Mouse (Mus musculus): Measurements from ENCODE around the gene Mtmr4. TPM values are rescaled to one million over a fixed set of nuclear protein-coding genes. Genes with fewer than 3 reads are reported as not detected.
A peak's percentile ranks its signal among the peaks of the same experiment; 100 is the strongest.

Gene Mtmr4
- total RNA-seq, 2 experiments from 2014 or later, result 15.7 to 20.9 TPM

GRCm38 (mm10) chr11:87581161-87581865 lies 10.6 kb upstream of the Mtmr4 start:
- ATAC-seq (replicated peaks; ENCODE audit: poor library complexity), result no peak

DNA sequence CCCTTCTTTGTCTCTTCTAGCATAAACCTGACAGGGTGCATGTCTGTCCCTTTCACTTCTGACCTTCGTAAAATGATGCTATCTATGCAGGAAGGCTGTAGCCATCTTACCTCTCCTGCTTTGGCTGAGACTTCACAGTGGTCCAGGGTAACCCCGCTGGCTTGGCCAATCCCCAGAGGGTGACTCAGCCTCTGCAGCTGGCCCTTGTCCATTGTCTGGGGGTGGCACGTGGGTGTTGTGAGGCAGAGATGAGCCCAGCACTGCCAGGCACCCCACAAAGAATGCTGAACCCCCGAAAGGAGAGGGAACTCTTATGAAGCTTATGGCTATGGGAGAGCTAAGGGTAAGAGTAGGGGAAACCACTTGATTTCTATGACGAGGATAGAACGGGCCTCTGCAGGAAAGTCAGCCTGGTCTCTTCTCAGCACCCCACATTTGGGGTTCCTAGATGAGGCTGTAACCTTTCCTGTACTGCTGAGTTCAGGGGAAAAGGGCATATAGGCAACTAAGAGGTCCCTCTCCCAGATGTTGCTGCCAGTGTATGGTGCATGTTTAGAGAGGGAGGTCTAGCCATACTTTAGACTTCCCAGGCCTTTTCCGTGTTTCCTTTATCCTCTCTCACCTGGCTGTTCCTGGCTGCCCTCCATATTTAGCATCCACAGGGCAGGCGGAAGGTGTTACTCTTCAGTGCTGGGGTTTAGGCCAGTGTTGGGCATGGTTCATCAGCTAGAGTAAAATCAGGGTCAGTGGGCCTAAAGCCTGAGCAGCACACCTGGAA lies 9.8 kb upstream of the Mtmr4 start:
- ATAC-seq (replicated peaks; ENCODE audit: poor library complexity), result no peak

- peak; percentile 11; the same call in 1 of the 2 replicates for ATAC-seq (replicated peaks; ENCODE audit: poor library complexity)
These were observed 8.5 kb upstream of the Mtmr4 start for GRCm38 (mm10) chr11:87583291-87584034.

DNA sequence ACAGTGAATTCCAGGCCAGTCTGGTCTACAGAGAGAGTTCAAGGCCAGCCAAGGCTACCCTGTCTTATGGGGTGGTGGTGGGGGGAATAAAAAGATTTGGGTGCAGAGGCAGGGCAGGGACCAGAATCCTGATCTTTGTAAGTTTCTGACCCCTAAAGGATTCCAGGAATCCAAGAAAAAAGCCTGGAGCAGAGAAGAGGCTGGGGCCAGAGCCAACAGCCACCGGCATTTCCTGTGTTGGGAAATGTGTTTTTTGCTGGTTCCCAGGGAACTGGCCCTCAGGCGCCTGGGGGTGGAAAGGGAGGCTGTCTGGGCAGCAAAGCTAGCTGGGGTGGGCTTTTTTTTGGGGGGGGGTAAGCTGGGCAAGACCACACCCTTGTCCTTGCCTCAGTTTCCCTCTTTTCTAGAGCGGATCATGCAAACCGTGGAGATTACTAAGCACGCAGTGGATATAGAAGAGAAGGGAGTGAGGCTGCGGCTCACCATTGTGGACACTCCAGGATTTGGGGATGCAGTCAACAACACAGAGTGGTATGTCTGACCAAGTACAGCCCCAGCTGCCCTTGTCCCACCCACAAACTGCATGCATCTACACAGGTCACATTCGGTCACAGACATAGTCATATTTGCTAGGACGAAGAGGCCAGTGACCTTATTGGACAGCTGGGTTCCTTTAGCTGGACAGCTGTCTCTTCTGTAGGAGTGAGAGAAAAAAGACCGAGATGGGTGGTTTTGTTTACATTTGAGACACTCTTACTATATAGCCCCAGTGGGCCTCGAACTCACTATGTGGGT lies 7.1 kb upstream of the Mtmr4 start:
- ATAC-seq (replicated peaks; ENCODE audit: poor library complexity), result no peak

DNA sequence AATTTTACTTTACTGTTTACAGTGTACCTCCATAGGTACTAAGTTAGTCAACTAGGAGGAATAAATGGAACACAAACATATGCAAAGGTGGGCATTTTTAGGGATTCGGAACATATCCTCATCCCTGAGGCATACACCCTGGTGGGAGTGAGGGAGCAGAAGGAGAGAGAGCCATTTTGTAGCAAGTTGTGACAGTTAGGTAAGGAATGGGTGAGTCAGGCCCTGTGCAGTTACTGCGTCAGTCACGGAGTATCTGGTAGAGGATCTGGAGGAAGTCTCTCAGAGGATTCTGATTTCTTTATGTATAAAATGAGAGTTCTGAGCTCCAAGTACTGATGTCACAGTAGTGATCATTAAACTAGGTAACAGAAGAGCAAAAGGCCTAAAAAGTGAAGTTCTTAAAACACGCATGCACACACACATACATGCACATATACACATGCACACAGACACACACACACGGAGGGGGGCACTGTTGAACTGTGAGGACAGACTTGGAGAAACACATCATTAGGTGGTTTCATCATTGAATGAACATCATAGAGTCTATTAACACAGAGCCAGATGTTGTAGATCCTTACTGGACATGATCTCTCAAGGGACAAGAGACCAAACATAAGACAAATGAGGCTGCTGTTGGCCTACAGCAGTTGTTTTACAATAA lies 4.6 kb upstream of the Mtmr4 start:
- ATAC-seq (replicated peaks; ENCODE audit: poor library complexity), result no peak

DNA sequence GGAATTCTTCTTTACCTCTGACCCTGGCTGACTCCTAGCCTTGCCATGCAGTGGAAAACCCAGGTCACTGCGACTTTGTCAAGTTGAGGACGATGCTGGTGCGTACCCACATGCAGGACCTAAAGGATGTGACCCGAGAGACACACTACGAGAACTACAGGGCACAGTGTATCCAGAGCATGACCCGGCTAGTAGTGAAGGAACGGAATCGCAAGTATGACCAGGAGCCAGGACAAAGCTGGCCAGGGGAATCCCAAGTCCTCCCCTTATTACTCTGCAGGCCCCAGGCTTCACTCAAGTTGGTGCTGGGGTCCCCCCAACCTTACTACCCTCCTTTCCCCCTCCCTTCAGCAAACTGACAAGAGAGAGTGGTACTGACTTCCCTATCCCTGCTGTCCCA lies 2.4 kb upstream of the Mtmr4 start:
- ATAC-seq (replicated peaks; ENCODE audit: poor library complexity), result no peak

GRCm38 (mm10) chr11:87590841-87591525 lies 979 bp upstream of the Mtmr4 start:
- ATAC-seq (replicated peaks; ENCODE audit: poor library complexity), result no peak

DNA sequence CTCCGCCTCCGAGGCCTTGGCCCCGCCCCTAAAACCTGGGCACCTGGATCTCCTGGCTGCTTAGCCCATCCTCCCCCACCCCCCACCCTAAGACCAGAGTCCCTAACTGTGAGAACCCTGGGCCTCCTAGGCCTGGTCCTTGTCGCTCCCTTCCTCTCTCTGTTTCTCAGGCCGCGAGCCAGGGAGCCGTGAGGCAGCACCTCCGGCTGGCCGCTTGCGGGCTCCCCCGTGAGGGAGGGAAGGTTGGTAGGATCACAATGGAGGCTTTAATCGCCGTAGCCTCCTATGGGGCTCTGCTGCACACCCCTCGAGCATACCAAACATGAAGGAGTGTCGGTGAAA lies 363 bp downstream of the Mtmr4 start:
- ATAC-seq (replicated peaks; ENCODE audit: poor library complexity), result no peak

DNA sequence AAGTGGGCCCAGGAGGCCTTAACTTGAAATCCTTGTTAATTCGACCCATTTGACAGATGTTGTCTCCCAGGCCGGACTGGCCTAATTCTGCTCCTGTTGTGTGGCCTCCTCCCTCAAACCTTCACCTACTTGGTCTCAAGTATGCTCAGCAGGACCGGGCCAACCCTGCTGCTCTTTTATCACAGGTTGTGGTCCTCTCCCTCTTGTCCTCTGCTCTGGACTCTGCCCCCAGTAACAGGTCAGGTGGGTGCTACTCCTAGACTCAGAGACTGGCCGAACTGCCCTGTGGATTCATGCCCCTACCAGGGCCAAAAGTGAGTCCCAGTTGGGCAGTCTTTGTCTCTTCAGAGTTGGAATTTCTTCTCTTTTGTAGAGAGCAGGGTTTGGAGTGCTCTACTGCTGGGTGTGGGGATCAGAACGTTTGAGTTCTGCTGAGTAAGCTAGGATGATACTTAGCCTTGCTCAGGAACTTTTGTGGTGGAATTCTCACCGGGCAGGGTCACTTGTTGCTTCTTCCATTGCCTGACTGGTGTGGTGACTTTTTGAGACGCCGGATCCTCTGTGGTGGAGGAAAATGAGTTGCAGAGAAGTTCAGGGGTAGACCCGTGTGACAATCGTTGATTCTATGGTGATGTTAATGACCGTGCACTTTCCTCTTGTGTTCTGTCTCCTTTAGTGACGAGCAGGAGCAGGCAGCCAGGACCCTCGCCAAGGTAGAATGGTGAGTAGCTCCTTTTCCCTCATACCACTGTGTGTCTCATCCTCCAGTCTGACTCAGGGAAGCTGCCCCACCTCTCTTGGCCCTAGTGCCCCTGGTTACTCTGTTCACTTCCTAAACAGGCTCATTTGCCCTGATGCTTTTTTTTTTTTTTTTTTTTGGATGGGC lies 994 bp downstream of the Mtmr4 start:
- ATAC-seq (replicated peaks; ENCODE audit: poor library complexity), result no peak

DNA sequence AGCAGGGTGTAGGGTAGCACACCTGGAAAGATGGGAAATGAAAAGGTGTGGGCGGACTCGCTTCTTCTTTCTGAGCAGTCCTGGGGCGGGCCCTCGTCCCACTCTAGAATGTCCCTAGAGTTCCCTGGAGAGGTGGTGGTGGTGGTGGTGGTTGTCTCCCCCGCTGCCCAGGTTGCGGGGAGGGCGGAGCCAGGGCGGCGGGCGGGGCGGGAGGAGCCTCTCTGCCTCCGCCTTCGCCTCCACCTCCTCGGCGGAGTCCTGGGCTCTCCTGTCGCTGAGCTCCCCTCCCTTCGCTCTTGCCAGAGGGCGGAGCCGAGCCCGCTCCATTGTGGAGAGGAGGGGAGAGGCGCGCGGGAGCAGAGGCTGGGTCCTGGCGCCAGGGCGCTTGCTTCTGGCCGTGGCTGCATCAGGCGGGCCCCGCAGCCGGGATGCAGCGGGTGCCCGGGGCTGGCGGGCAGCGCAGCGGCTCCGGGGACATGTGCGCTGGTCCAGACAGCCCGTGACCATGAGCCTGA lies 3.4 kb downstream of the Mtmr4 start:
- peak; percentile 53 for ATAC-seq (replicated peaks; ENCODE audit: poor library complexity)

DNA sequence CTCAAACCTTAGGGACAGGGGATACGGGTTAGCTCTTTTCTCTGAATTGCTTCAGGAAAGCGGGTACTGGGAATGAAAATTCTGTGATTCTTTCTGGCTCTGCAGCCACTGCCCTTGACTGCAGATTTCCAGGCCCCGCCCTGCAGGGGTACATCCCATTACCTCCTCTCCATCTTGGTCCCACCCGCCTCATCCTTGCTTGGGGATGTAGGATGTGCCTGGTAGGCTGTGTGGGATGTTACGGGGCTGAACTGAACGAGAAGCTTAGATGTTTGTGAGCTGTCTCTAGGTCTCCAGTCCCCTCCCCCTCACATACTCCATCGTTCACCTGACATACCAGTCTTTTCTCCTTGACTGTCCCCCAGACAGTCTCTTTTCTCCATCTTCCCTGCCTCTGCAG lies 4.0 kb downstream of the Mtmr4 start:
- no peak for ATAC-seq (replicated peaks; ENCODE audit: poor library complexity)

DNA sequence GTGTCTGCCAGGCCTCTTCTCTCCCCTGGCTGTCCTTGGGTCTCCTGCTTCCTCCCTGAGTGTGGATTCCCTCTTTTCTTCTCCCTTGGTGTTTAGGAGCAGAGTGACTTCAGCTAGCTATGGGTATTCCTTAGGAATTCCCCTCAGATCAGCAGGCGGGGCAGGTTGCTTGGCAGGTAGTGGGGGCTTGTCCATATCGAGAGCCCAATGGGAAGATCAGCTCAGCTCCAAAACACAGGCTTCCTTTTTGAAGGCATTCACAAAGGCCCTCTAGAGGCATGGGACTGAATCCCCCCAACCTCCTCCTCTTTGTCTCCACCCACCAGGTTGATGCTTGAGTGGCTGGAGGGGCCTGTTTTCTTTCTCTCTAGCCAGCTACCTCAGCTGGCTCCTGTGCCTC lies 4.5 kb downstream of the Mtmr4 start:
- no peak for ATAC-seq (replicated peaks; ENCODE audit: poor library complexity)

GRCm38 (mm10) chr11:87597061-87597460 lies 5.1 kb downstream of the Mtmr4 start:
- no peak for ATAC-seq (replicated peaks; ENCODE audit: poor library complexity)

GRCm38 (mm10) chr11:87599395-87600089 lies 7.6 kb downstream of the Mtmr4 start:
- ATAC-seq (replicated peaks; ENCODE audit: poor library complexity), result no peak

- no peak for ATAC-seq (replicated peaks; ENCODE audit: poor library complexity)
These were observed 8.4 kb downstream of the Mtmr4 start for GRCm38 (mm10) chr11:87600322-87600853.

- no peak for ATAC-seq (replicated peaks; ENCODE audit: poor library complexity)
These were observed 10.3 kb downstream of the Mtmr4 start for GRCm38 (mm10) chr11:87602234-87602633.

GRCm38 (mm10) chr11:87603571-87603970 lies 11.6 kb downstream of the Mtmr4 start:
- ATAC-seq (replicated peaks; ENCODE audit: poor library complexity), result no peak

DNA sequence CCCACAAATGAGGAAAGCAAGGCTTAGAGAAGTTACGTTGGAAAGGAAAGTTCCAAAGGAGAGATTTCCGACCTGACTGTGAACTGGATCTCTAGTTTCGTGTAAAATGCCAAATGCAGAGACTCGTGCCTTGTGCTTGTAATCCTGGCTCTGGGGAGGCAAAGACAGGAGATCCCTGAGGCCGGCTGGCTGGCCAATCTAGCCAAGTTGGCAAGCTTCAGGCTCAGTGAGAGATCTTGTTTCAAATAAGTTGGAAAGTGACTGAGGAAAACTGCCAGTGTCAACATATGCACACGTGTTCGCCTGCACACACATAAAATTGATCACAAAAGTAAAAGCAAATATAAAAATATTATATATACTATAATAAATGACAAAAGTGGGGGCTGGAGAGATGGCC lies 17.3 kb downstream of the Mtmr4 start:
- ATAC-seq (replicated peaks; ENCODE audit: poor library complexity), result no peak
